8 mouse cellular contexts compared by ENCODE assay signal in the genomic region with DNA sequence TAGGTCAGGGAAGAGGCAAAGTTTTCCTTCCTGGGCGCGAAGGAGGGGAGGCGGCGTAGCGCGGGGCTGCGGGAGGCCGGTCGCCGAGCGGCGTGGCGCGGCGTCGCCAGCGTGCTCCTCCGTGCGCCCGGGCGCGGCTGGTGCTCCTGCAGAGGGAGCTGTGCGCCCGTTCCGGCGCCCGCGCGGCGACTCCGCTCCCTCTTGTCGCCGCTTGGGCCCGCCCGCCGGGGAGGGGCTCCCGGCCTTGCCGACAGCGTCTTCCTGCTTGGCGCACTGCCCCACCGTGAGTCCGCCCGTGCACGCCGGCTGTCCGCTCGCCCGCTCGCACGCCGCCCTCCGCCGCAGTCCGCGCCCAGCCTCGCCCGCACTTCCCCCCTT. TPM values are rescaled to one million over a fixed set of nuclear protein-coding genes. Genes with fewer than 3 reads are reported as not detected.
DNase-seq lines count a peak whose midpoint lies in the region; ATAC-seq and TF ChIP-seq lines count a peak whose summit lies in the region.

A gene (plus strand): TSS at position 273 of the 378 bp plus-strand sequence.

- H3K9ac ChIP-seq in heart, embryonic 13.5 days: peak within 1 kb of the TSS; percentile 98
- peak within 1 kb of the TSS; percentile 89 for H3K9ac ChIP-seq in kidney, postnatal 0 days (ENCODE audit: low read depth, low read length)
- peak within 1 kb of the TSS; percentile 86 for H3K9ac ChIP-seq in liver, embryonic 13.5 days
- peak within 1 kb of the TSS; percentile 82 for H3K9ac ChIP-seq in stomach, embryonic 14.5 days (replicated peaks; ENCODE audit: low read depth, low read length)

- peak within 1 kb of the TSS; percentile 46 for H3K27ac ChIP-seq in brown adipose tissue, adult 24 weeks (replicated peaks; ENCODE audit: low read depth, low read length)
- peak within 1 kb of the TSS; percentile 85 for H3K27ac ChIP-seq in heart, embryonic 13.5 days (replicated peaks)
- peak within 1 kb of the TSS; percentile 85 for H3K27ac ChIP-seq in kidney, postnatal 0 days
- H3K27ac ChIP-seq in liver, embryonic 13.5 days: peak within 1 kb of the TSS; percentile 77
- H3K27ac ChIP-seq in stomach, embryonic 14.5 days (ENCODE audit: low read length): peak within 1 kb of the TSS; percentile 85

- H3K4me1 ChIP-seq in brown adipose tissue, adult 24 weeks (ENCODE audit: control insufficient read depth, insufficient read depth, insufficient read length, low read length): 0 out of 2 replicates have a peak, but pooled peaks cover 4% of the 10 kb centered on the region
- H3K4me1 ChIP-seq in heart, embryonic 13.5 days: peaks cover 51% of the 10 kb centered on the region
- H3K4me1 ChIP-seq in kidney, postnatal 0 days (replicated peaks; ENCODE audit: insufficient read depth, low read length): no peaks in the 10 kb centered on the region; the same call in 1 of the 2 replicates
- peaks cover 77% of the 10 kb centered on the region for H3K4me1 ChIP-seq in liver, embryonic 13.5 days (replicated peaks)
- peaks cover 6% of the 10 kb centered on the region; the same call in 1 of the 2 replicates for H3K4me1 ChIP-seq in stomach, embryonic 14.5 days (ENCODE audit: control insufficient read depth, insufficient read depth, low read length)

- H3K9me3 ChIP-seq in heart, embryonic 13.5 days: no peaks in the 10 kb centered on the region
- H3K9me3 ChIP-seq in kidney, postnatal 0 days (replicated peaks; ENCODE audit: low read length): no peaks in the 10 kb centered on the region
- H3K9me3 ChIP-seq in liver, embryonic 13.5 days (replicated peaks): no peaks in the 10 kb centered on the region
- H3K9me3 ChIP-seq in stomach, embryonic 14.5 days (ENCODE audit: control insufficient read depth, low read depth, low read length): no peaks in the 10 kb centered on the region

- H3K36me3 ChIP-seq in heart, embryonic 13.5 days: peaks cover under 1% of the 10 kb centered on the region; the same call in 1 of the 2 replicates
- no peaks in the 10 kb centered on the region for H3K36me3 ChIP-seq in kidney, postnatal 0 days (ENCODE audit: insufficient read depth, low read length)
- H3K36me3 ChIP-seq in liver, embryonic 13.5 days: 0 out of 2 replicates have a peak, but pooled peaks cover under 1% of the 10 kb centered on the region
- H3K36me3 ChIP-seq in stomach, embryonic 14.5 days (ENCODE audit: control insufficient read depth, insufficient read depth, low read length): no peaks in the 10 kb centered on the region

- 0% methylated on average over 34 of the region's 57 CpGs for WGBS in heart, embryonic 13.5 days
- 0% methylated on average over 56 of the region's 57 CpGs for WGBS in kidney, postnatal 0 days
- WGBS in liver, embryonic 13.5 days (ENCODE audit: insufficient replicate concordance): under 1% methylated on average over 46 of the region's 57 CpGs
- WGBS in stomach, embryonic 14.5 days: 0% methylated on average over 50 of the region's 57 CpGs

- peak within 1 kb of the TSS; percentile 81 for H3K4me2 ChIP-seq in heart, embryonic 13.5 days
- peak within 1 kb of the TSS; percentile 94 for H3K4me2 ChIP-seq in kidney, postnatal 0 days (ENCODE audit: low read length)
- peak within 1 kb of the TSS; percentile 94 for H3K4me2 ChIP-seq in liver, embryonic 13.5 days
- peak within 1 kb of the TSS; percentile 45 for H3K4me2 ChIP-seq in stomach, embryonic 14.5 days (replicated peaks; ENCODE audit: low read depth, low read length)

- peak; percentile 71 to 73 for DNase-seq in CD8-positive naive resting alpha-beta T cell, adult 2 months (ENCODE audit: low read depth in 2 of 2, low spot score in 2 of 2)
- peak; percentile 91 for DNase-seq in kidney, postnatal 0 days (ENCODE audit: low spot score)
- peak; percentile 78 for DNase-seq in liver, embryonic 13.5 days
- peak; percentile 70 to 78 for DNase-seq in natural killer cell, adult 2 months (ENCODE audit: low spot score in 2 of 2)

- peak; percentile 52; the same call in 1 of the 2 replicates for TF ChIP-seq CTCF in kidney, postnatal 0 days (IDR thresholded peaks at IDR 0.05; ENCODE audit: low read depth)

- ATAC-seq in erythroid progenitor cell, adult 5-6 weeks (replicated peaks; ENCODE audit: low FRiP score, poor library complexity, severe bottlenecking): peak; percentile 93
- peak; percentile 72 for ATAC-seq in heart, embryonic 13.5 days (ENCODE audit: extremely low read depth, insufficient number of reproducible peaks, low FRiP score, low TSS enrichment)
- ATAC-seq in kidney, postnatal 0 days (replicated peaks; ENCODE audit: low FRiP score, low read depth): peak; percentile 94
- ATAC-seq in liver, embryonic 13.5 days (ENCODE audit: low read depth): peak; percentile 87
- ATAC-seq in stomach, embryonic 14.5 days (ENCODE audit: insufficient number of reproducible peaks, insufficient read depth, low FRiP score, low read depth): peak; percentile 92

- peak within 1 kb of the TSS; percentile 86 for H3K4me3 ChIP-seq in brown adipose tissue, adult 24 weeks (ENCODE audit: insufficient read depth, low read depth, low read length)
- peak within 1 kb of the TSS; percentile 99 for H3K4me3 ChIP-seq in heart, embryonic 13.5 days
- H3K4me3 ChIP-seq in kidney, postnatal 0 days (replicated peaks; ENCODE audit: low read depth, low read length): peak within 1 kb of the TSS; percentile 93
- peak within 1 kb of the TSS; percentile 88 for H3K4me3 ChIP-seq in liver, embryonic 13.5 days (replicated peaks)
- peak within 1 kb of the TSS; percentile 95 for H3K4me3 ChIP-seq in stomach, embryonic 14.5 days (ENCODE audit: low read depth, low read length)

- no peaks in the 10 kb centered on the region for H3K27me3 ChIP-seq in heart, embryonic 13.5 days (replicated peaks)
- H3K27me3 ChIP-seq in kidney, postnatal 0 days (ENCODE audit: insufficient read depth, low read length): no peaks in the 10 kb centered on the region
- H3K27me3 ChIP-seq in liver, embryonic 13.5 days: no peaks in the 10 kb centered on the region
- H3K27me3 ChIP-seq in stomach, embryonic 14.5 days (ENCODE audit: control insufficient read depth, insufficient read depth, low read length): no peaks in the 10 kb centered on the region

RNA-seq across cellular contexts. Expression of the gene that starts here (rescaled TPM):
- polyA plus RNA-seq in brown adipose tissue, adult 24 weeks (2012; ENCODE audit: insufficient read depth, insufficient read length, missing spikeins): 3.6 and 4.0 TPM in 2 replicates
- 1.1 and 2.9 TPM in 2 replicates for total RNA-seq in erythroid progenitor cell, adult 5-6 weeks (2015; ENCODE audit: low replicate concordance)
- 1.8 and 2.3 TPM in 2 replicates for total RNA-seq in erythroid progenitor cell, adult 5-6 weeks (2017; ENCODE audit: low replicate concordance)
- polyA plus RNA-seq in heart, embryonic 13.5 days (2015; fragmentation: Nextera tagmentation; extraction: Ambion mirVana): 27.8 and 29.6 TPM in 2 replicates
- polyA plus RNA-seq in kidney, postnatal 0 days (2015; fragmentation: Nextera tagmentation; extraction: Ambion mirVana): 12.8 and 15.6 TPM in 2 replicates
- polyA plus RNA-seq in liver, embryonic 13.5 days (2015; fragmentation: Nextera tagmentation; extraction: Ambion mirVana): 11.8 and 14.2 TPM in 2 replicates
- polyA plus RNA-seq in stomach, embryonic 14.5 days (2014; fragmentation: Nextera tagmentation; extraction: Ambion mirVana): 18.7 and 19.8 TPM in 2 replicates

Comparison
In these comparisons a context has a peak if more than half of its experiments do, and no peak if none do; other contexts are left out.
1. Peak in every context shown above with its lines: DNase-seq, ATAC-seq, H3K4me3 ChIP-seq and H3K27ac ChIP-seq.